Mouse (Mus musculus): Measurements from ENCODE around the gene Il21r. TPM values are rescaled to one million over a fixed set of nuclear protein-coding genes. Genes with fewer than 3 reads are reported as not detected.
A peak's percentile ranks its signal among the peaks of the same experiment; 100 is the strongest.

The Il21r gene
- polyA plus RNA-seq, 1 experiment from 2014 or later: 0.61 TPM

GRCm38 (mm10) chr7:125630989-125631388 is 27.8 kb downstream of the Il21r start:
- Histone ChIP-seq H3K27ac (no peak overlapping the region), H3K9me3 (no peaks in the 10 kb centered on the region), H3K4me1 (peaks cover 8% of the 10 kb centered on the region; the same call in 1 of the 2 replicates), H3K27me3 (no peaks in the 10 kb centered on the region), H3K4me3 (no peak overlapping the region), H3K36me3 (no peaks in the 10 kb centered on the region), H3K9ac (no peak overlapping the region), H3K4me2 (no peak overlapping the region)
- 83% methylated on average over 3 of the region's 3 CpGs for WGBS
- ATAC-seq (ENCODE audit: insufficient number of reproducible peaks, low FRiP score, low TSS enrichment, low read depth): no peak

DNA sequence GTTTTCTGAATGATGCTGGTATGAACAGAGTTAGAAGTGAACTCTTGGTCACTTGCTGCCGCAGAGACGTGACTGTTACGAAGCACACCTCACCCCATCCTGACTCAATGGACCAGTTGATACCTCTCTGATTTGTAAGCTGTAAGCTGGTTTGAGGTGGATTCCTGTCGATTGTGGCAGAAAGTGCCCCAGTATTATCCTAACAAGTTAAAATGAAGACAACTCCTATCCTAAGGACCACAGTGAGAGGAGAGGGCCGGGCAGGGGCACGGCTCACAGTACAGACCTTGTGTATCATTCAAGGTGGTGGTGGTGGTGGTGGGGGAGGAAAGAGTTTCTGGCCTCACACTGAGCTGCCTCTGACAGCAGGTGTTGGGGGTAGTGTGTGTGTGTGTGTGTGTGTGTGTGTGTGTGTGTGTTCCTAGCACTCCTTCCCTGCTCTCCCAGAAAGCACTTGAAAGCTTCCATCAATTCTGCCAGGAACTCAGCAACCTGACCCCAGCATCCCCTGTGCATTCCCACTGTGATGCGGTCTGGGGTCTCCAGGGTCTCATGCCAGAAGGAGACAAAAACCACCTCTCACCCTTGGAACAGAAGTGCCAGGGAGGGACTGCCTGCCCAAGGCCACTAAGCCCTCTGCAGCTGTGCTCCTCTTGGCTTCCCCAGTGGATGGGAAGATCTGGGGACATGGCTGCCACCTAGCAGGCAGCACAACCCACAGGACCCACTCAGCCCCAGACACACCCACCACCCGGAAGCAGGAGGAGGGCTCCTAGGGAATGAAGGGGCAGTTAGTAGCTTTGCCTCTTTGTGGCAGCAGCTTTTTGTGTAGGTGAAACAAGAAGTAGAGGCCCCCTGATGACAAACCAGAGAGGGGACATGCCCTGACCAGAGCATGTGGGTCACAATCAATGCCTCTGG is 34.3 kb downstream of the Il21r start:
- Histone ChIP-seq H3K4me3 (no peak overlapping the region), H3K27me3 (no peaks in the 10 kb centered on the region), H3K4me1 (peaks cover 10% of the 10 kb centered on the region; the same call in 1 of the 2 replicates), H3K9ac (no peak overlapping the region), H3K9me3 (no peaks in the 10 kb centered on the region), H3K36me3 (peaks cover 33% of the 10 kb centered on the region), H3K4me2 (no peak overlapping the region), H3K27ac (no peak overlapping the region)
- WGBS: 75% methylated on average over 8 of the region's 8 CpGs
- ATAC-seq (ENCODE audit: insufficient number of reproducible peaks, low FRiP score, low TSS enrichment, low read depth): no peak

GRCm38 (mm10) chr7:125638376-125638775 is 35.1 kb downstream of the Il21r start:
- WGBS: 67% methylated on average over 6 of the region's 6 CpGs
- Histone ChIP-seq H3K36me3 (peaks cover 42% of the 10 kb centered on the region), H3K27ac (no peak overlapping the region), H3K4me2 (no peak overlapping the region), H3K9ac (no peak overlapping the region), H3K9me3 (no peaks in the 10 kb centered on the region), H3K4me1 (peaks cover 9% of the 10 kb centered on the region; the same call in 1 of the 2 replicates), H3K4me3 (no peak overlapping the region), H3K27me3 (no peaks in the 10 kb centered on the region)
- ATAC-seq (ENCODE audit: insufficient number of reproducible peaks, low FRiP score, low TSS enrichment, low read depth): no peak

DNA sequence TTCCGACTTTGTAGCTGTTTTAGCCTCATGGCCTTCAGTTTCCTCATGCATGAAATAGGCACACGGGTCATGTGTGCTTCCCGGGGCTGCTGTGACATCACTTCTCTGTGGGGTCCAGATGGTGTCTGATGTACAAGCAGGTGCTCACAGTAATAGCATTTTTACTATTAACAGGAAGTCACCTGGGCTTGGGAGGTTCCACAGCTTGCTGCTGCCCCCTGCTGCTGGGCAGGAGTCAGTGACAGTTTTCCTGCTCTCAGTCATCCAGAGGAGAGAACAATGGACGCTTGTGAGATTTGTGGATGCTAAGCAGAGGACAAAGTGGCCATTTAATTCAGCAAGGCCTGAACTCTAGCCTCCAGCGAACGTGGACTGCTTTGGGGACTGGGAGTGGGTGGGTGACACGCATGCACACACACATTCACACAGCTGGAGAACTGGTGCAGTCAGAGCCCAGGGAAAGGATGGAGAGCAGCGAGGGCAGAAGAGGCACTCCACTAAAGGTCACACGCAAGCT is 35.7 kb downstream of the Il21r start:
- Histone ChIP-seq H3K9ac (no peak overlapping the region), H3K36me3 (peaks cover 48% of the 10 kb centered on the region)
- 41% methylated on average over 9 of the region's 9 CpGs for WGBS

GRCm38 (mm10) chr7:125643880-125644279 is 40.7 kb downstream of the Il21r start:
- no peak for ATAC-seq (ENCODE audit: insufficient number of reproducible peaks, low FRiP score, low TSS enrichment, low read depth)
- H3K4me2 ChIP-seq: no peak overlapping the region
- no peak overlapping the region for H3K4me3 ChIP-seq
- 0 out of 2 replicates have a peak, but pooled peaks cover 5% of the 10 kb centered on the region for H3K4me1 ChIP-seq
- WGBS: 74% methylated on average over 6 of the region's 6 CpGs
- no peak overlapping the region for H3K27ac ChIP-seq
- no peaks in the 10 kb centered on the region for H3K27me3 ChIP-seq
- H3K36me3 ChIP-seq: peaks cover 97% of the 10 kb centered on the region
- no peak overlapping the region for H3K9ac ChIP-seq
- H3K9me3 ChIP-seq: no peaks in the 10 kb centered on the region

More for the DNA sequence above, 35.7 kb downstream of the Il21r start:
- Histone ChIP-seq H3K27ac (0 out of 2 replicates have a peak overlapping the region, but pooled peaks have one; percentile 5), H3K4me2 (no peak overlapping the region), H3K4me1 (peaks cover 9% of the 10 kb centered on the region; the same call in 1 of the 2 replicates), H3K27me3 (no peaks in the 10 kb centered on the region), H3K4me3 (no peak overlapping the region), H3K9me3 (no peaks in the 10 kb centered on the region)
- ATAC-seq (ENCODE audit: insufficient number of reproducible peaks, low FRiP score, low TSS enrichment, low read depth): no peak

GRCm38 (mm10) chr7:125645413-125645812 is 42.2 kb downstream of the Il21r start:
- no peak overlapping the region for H3K4me3 ChIP-seq
- no peak overlapping the region for H3K9ac ChIP-seq
- H3K36me3 ChIP-seq: peaks cover 100% of the 10 kb centered on the region
- ATAC-seq (ENCODE audit: insufficient number of reproducible peaks, low FRiP score, low TSS enrichment, low read depth): no peak
- H3K9me3 ChIP-seq: no peaks in the 10 kb centered on the region
- H3K4me1 ChIP-seq: no peaks in the 10 kb centered on the region
- no peak overlapping the region for H3K27ac ChIP-seq
- 88% methylated on average over 7 of the region's 7 CpGs for WGBS
- H3K27me3 ChIP-seq: no peaks in the 10 kb centered on the region
- H3K4me2 ChIP-seq: no peak overlapping the region

- Histone ChIP-seq H3K9ac (no peak overlapping the region), H3K4me1 (no peaks in the 10 kb centered on the region), H3K27ac (no peak overlapping the region), H3K9me3 (no peaks in the 10 kb centered on the region), H3K4me2 (no peak overlapping the region), H3K36me3 (peaks cover 98% of the 10 kb centered on the region), H3K4me3 (no peak overlapping the region), H3K27me3 (no peaks in the 10 kb centered on the region)
- WGBS: 90% methylated on average over 1 of the region's 1 CpGs
- ATAC-seq (ENCODE audit: insufficient number of reproducible peaks, low FRiP score, low TSS enrichment, low read depth): no peak
Observed at GRCm38 (mm10) chr7:125649013-125649412, 45.8 kb downstream of the Il21r start.

- no peak for ATAC-seq (ENCODE audit: insufficient number of reproducible peaks, low FRiP score, low TSS enrichment, low read depth)
- WGBS: 93% methylated on average over 6 of the region's 6 CpGs
- no peaks in the 10 kb centered on the region for H3K27me3 ChIP-seq
Observed at GRCm38 (mm10) chr7:125657511-125657910, 54.3 kb downstream of the Il21r start.

GRCm38 (mm10) chr7:125663654-125664053 is 60.4 kb downstream of the Il21r start:
- no peak overlapping the region for H3K4me3 ChIP-seq
- H3K4me1 ChIP-seq: no peaks in the 10 kb centered on the region
- 85% methylated on average over 3 of the region's 3 CpGs for WGBS
- H3K9ac ChIP-seq: no peak overlapping the region
- peaks cover 93% of the 10 kb centered on the region for H3K36me3 ChIP-seq
- H3K27ac ChIP-seq: no peak overlapping the region
- no peak for ATAC-seq (ENCODE audit: insufficient number of reproducible peaks, low FRiP score, low TSS enrichment, low read depth)
- H3K27me3 ChIP-seq: no peaks in the 10 kb centered on the region
- H3K4me2 ChIP-seq: no peak overlapping the region
- H3K9me3 ChIP-seq: no peaks in the 10 kb centered on the region

More at GRCm38 (mm10) chr7:125657511-125657910, 54.3 kb downstream of the Il21r start:
- no peak overlapping the region for H3K9ac ChIP-seq
- H3K36me3 ChIP-seq: peaks cover 98% of the 10 kb centered on the region
- no peaks in the 10 kb centered on the region for H3K4me1 ChIP-seq
- no peak overlapping the region for H3K4me2 ChIP-seq
- H3K9me3 ChIP-seq: no peaks in the 10 kb centered on the region
- no peak overlapping the region for H3K4me3 ChIP-seq
- H3K27ac ChIP-seq: no peak overlapping the region

DNA sequence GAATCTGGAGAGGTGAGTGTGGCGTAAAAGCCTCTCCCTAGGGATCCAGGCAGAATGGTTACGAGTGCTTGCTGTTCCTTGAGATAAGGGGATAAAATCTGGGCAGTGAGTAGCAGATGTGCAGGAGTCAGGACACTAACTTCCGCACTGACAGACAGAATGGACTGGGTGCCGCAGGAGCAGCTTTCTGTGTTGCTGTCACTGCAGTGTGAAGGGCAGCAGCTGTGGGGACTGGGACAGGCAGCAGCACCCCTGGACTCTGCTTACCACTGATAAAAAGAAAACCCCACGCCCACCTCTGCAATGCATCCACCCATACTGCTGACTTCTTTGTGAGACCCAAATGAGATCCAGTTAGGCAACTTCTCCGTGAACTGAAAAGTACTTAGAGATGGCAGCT is 67.6 kb downstream of the Il21r start:
- H3K27ac ChIP-seq: no peak overlapping the region
- H3K4me3 ChIP-seq: no peak overlapping the region
- no peak overlapping the region for H3K4me2 ChIP-seq
- H3K4me1 ChIP-seq: no peaks in the 10 kb centered on the region
- peaks cover 99% of the 10 kb centered on the region for H3K36me3 ChIP-seq
- H3K27me3 ChIP-seq: no peaks in the 10 kb centered on the region
- WGBS: 86% methylated on average over 6 of the region's 6 CpGs
- H3K9ac ChIP-seq: no peak overlapping the region
- H3K9me3 ChIP-seq: no peaks in the 10 kb centered on the region
- ATAC-seq (ENCODE audit: insufficient number of reproducible peaks, low FRiP score, low TSS enrichment, low read depth): no peak

- Histone ChIP-seq H3K27me3 (no peaks in the 10 kb centered on the region), H3K4me2 (no peak overlapping the region), H3K9me3 (no peaks in the 10 kb centered on the region), H3K4me3 (no peak overlapping the region), H3K4me1 (no peaks in the 10 kb centered on the region), H3K36me3 (peaks cover 99% of the 10 kb centered on the region), H3K9ac (no peak overlapping the region), H3K27ac (no peak overlapping the region)
- no peak for ATAC-seq (ENCODE audit: insufficient number of reproducible peaks, low FRiP score, low TSS enrichment, low read depth)
- 90% methylated on average over 8 of the region's 8 CpGs for WGBS
Observed at GRCm38 (mm10) chr7:125671396-125671795, 68.2 kb downstream of the Il21r start.

GRCm38 (mm10) chr7:125674916-125675315 is 71.7 kb downstream of the Il21r start:
- WGBS: 88% methylated on average over 2 of the region's 2 CpGs
- Histone ChIP-seq H3K4me1 (no peaks in the 10 kb centered on the region), H3K4me2 (no peak overlapping the region)

More at GRCm38 (mm10) chr7:125674916-125675315, 71.7 kb downstream of the Il21r start:
- Histone ChIP-seq H3K4me3 (no peak overlapping the region), H3K9ac (no peak overlapping the region), H3K27ac (no peak overlapping the region), H3K9me3 (no peaks in the 10 kb centered on the region), H3K27me3 (no peaks in the 10 kb centered on the region), H3K36me3 (peaks cover 99% of the 10 kb centered on the region)
- ATAC-seq (ENCODE audit: insufficient number of reproducible peaks, low FRiP score, low TSS enrichment, low read depth): no peak

Measured in limb, embryonic 15.5 days (tissue).